Mouse (Mus musculus) CD4-positive helper T cell, adult 2 months (primary cell): Measurements from ENCODE around the gene Mafb.

ENCODE experiments used
- DNase-seq: peaks from one replicate; pipeline ENCODE4 v3.0.0-alpha.2; 2012; ENCODE audit warnings: low read depth, missing footprints, low spot score

Gene Mafb

DNA sequence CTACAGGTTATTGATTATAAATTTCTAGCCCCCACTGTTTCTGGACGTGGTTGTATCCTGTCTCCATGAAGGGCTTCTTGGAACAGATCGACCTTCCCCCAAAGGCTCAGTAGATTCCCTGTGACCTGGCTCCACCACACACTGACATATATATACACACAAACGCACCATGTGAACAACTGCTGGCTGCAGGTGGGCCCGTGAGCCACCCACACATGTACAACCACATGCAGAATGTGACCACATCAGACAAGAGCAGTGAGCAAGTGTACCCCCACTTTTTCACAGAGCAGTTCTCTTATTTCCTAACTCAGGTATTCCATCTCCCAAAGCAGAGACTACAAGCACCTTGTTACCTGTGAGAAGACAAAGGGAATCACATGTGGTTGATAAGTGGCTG lies 39.1 kb downstream of the Mafb start:
- peak; percentile 8 for DNase-seq

DNA sequence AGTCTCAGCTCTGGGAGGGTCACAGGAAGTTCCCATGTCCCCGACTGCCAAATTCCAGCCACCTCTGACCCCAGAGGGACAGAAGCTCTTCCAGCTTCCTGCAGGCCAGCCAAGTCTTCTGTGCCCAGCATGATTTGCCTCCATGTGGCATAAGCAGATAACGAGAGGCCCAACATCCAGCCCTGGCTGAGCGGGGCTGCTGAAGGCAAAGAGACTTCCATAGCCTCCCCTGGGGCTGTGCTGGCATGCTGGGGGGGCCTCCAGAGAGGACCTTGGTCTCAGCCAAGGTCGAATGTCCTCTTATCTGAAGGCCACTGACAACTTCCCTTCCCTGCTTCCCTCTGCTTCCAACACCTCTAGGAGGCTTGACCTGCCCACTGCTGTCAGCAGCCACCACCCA lies 39.7 kb downstream of the Mafb start:
- no peak for DNase-seq

DNA sequence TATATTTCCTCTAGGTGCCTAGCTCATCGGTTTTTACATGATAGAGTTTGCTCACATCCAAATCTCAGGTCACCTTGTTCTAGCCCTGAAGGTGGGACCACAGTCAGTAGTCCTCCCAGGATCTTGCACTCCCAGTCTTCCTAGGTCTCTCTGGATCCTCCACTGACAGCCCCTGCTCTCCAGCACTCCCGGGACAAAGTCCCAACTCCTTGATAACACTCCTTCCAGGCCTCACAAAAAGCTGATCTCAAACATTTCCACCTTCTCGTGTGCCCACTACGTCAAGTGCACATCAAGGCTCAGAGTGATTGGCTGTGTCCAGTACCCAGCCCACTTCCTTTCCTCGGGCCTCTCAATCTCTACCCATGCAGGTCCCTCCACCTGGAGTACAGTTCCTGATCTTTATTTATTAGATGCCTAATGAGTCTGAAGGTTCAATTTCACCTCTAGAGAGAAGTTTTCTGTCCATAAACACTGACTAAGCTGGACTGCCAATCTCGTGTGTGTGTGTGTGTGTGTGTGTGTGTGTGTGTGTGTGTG lies 41.7 kb downstream of the Mafb start:
- no peak for DNase-seq

GRCm38 (mm10) chr2:160321829-160322228 lies 45.0 kb downstream of the Mafb start:
- no peak for DNase-seq

DNA sequence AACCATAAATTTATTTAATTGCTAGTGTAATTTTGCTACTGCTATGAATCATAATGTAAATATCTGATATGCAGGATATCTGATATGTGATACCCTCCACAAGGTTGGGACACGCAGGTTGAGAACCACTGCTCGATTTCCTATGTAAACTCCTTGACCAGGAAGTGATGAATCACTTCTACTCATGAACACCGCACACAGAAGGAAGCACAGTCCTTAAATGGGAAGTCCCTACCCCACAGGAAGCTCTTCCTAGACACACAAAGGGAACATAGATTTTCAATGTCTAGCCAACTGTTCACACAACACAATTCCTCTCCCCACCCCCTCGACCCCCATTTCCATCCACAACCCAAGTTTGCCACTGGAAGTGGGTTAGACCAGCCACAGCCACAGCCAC lies 48.6 kb downstream of the Mafb start:
- DNase-seq: no peak
